Mouse (Mus musculus) brain, embryonic 14.5 days (tissue): Measurements from ENCODE around the gene Phkg1.

Experiments
- CTCF ChIP-seq: fragments of 200-500 bp; IDR thresholded peaks from 2 replicates; pipeline ENCODE4 v1.5.1; 2012; ENCODE audit warnings: inconsistent platforms, mild to moderate bottlenecking, moderate library complexity, borderline replicate concordance; ENCODE audit not compliant: insufficient read depth, insufficient read length; ENCODE audit errors: extremely low read depth
- POLR2A ChIP-seq: fragments of 200-500 bp; IDR thresholded peaks from 2 replicates; pipeline ENCODE4 v1.6.1; 2012; ENCODE audit warnings: mild to moderate bottlenecking, inconsistent platforms, borderline replicate concordance; ENCODE audit not compliant: poor library complexity, insufficient read depth, insufficient read length, severe bottlenecking; ENCODE audit errors: extremely low read depth

- TF ChIP-seq CTCF: no peak
- TF ChIP-seq POLR2A: 0 out of 2 replicates have a peak, but pooled peaks have one; percentile 21
These were observed 11.3 kb downstream of the Phkg1 start, which contains the start of gene Chchd2 for GRCm38 (mm10) chr5:129886911-129887636.
